Mouse (Mus musculus) erythroblast, embryonic 14.5 days (primary cell): ENCODE measurements around the gene Pde4d. TPM values are rescaled to one million over a fixed set of nuclear protein-coding genes. Genes with fewer than 3 reads are reported as not detected.

Source experiments
- H3K27me3 ChIP-seq: 2 replicates; pipeline ENCODE4 v1.6.1; 2012; ENCODE audit warnings: inconsistent platforms; ENCODE audit not compliant: control insufficient read depth
- H3K36me3 ChIP-seq: 2 replicates; pipeline ENCODE4 v1.6.1; 2012; ENCODE audit warnings: mild to moderate bottlenecking, inconsistent platforms; ENCODE audit not compliant: control insufficient read depth
- H3K4me1 ChIP-seq: 2 replicates; pipeline ENCODE4 v1.6.1; 2012; ENCODE audit warnings: inconsistent platforms; ENCODE audit not compliant: control insufficient read depth
- H3K4me3 ChIP-seq: replicated peaks from 2 replicates; pipeline ENCODE3; 2012; ENCODE audit warnings: moderate library complexity, mild to moderate bottlenecking, inconsistent platforms
- H3K9me3 ChIP-seq: 2 replicates; pipeline ENCODE4 v1.6.1; 2012; ENCODE audit warnings: low read length, inconsistent platforms, mixed read lengths; ENCODE audit not compliant: control insufficient read depth
- GATA1 ChIP-seq: IDR thresholded peaks from 2 replicates; pipeline ENCODE4 v1.6.1; 2012; ENCODE audit warnings: low read length, inconsistent platforms, mixed read lengths
- TAL1 ChIP-seq: IDR thresholded peaks from 3 replicates; pipeline ENCODE4 v1.6.1; 2012; ENCODE audit warnings: low read length, inconsistent platforms, mixed read lengths
- polyA plus RNA-seq: library from polyadenylated mRNA; stranded (reverse); fragments of >175 nt; gene quantifications from 2 replicates; pipeline ENCODE4 v1.2.3, GENCODE M21; 2012

Gene Pde4d
- 0.18 and 0.23 TPM in 2 replicates for polyA plus RNA-seq

DNA sequence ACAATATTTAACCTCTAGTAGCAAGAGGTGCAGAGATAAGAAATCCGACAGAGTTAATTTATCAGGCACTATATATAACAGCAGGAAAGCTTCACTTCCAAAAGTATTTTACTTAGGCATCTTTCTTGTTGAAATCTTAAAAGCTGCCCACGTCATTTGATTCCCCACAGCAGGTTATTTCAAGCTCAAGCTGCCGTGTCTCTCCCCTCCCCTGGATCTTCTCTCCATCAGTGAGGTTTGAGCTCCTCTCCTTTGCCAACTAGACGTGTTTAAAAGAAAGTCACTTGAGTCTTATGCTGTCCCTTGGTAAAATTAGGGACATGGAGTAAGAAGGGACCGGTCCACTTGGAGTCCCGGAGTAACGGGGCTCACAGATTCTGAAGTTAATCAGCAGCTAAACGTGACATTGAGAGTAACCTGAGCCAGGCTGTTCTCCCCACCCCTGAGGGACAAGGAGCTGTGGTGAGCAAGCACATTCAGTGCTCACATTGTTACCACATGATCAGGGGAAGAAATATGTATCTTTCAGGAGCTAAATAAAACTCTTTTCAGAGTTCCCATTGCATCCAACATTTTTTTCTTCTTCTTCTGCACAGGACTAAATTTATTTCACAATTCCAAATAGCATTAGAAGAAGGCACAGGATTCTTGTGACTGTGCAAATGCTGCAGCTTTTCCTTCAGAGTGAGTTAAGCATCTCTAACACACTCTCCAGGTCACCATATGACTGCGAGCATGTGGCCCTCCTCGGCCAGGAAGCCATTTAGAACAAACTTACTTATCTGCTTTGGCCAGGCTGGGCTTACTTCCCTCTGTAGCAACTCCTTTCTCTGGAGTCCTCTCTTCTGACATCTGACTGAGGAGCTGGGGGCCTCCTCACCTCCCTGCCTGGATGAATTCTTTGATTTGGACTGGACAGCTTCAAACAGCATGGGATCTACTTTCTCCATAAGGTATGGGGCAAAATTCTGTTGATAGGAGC, at the start of gene Pde4d:
TSS of gene Pde4d (plus strand) at position 833 of the 982 bp plus-strand sequence.
- no peaks in the 10 kb centered on the region for H3K27me3 ChIP-seq
- no peaks in the 10 kb centered on the region for H3K36me3 ChIP-seq
- no peaks in the 10 kb centered on the region for H3K9me3 ChIP-seq
- no peak within 1 kb of the TSS for H3K4me3 ChIP-seq
- no peaks in the 10 kb centered on the region; the same call in 1 of the 2 replicates for H3K4me1 ChIP-seq
- TF ChIP-seq TAL1 (no peak), GATA1 (no peak)

DNA sequence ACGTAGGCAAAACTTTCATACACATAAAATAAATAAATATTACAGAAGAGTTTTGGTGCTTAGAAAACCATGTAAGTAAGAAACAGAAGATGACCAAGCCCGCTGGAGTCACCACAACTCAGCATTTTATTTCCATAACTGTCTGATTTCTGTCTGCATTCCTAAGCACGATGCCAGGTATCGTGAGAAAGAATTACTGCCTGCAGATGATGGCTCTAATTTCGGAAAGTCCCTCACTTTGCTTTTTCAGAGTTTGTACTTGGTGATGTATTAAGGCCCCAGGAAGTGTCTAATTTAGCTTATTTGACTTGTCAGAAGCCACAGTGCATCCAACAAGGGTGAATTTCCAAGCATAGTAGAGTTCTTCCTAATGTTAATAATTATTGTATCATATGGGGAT, 46.6 kb upstream of the Pde4d start:
- Histone ChIP-seq H3K4me1 (no peaks in the 10 kb centered on the region), H3K4me3 (no peak overlapping the region), H3K36me3 (peaks cover 3% of the 10 kb centered on the region; the same call in 1 of the 2 replicates), H3K27me3 (no peaks in the 10 kb centered on the region), H3K9me3 (no peaks in the 10 kb centered on the region)
- TF ChIP-seq TAL1 (no peak), GATA1 (no peak)

DNA sequence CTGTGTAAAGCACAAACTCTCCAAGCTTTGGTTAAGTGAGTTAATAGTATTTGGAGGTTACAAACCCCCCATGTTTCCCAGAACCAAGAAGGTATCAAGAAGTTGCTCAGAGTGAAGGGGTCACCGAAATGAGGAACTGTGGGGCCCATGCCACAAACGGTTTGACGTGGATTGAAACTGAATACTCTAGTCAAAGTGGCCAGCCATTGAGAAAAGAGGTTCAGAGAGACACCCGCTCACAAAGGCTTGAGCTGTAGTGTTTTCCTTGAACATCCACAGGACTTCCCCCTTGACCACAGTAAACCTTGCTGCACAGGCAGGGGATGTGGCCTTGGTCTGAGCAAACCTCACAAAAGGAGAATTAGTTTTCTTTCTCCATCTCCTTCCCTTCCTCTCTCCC, 45.4 kb upstream of the Pde4d start:
- Histone ChIP-seq H3K27me3 (no peaks in the 10 kb centered on the region), H3K36me3 (peaks cover 3% of the 10 kb centered on the region; the same call in 1 of the 2 replicates), H3K4me3 (no peak overlapping the region), H3K4me1 (no peaks in the 10 kb centered on the region), H3K9me3 (peaks cover 4% of the 10 kb centered on the region; the same call in 1 of the 2 replicates)
- no peak for TF ChIP-seq GATA1
- TF ChIP-seq TAL1, result no peak

DNA sequence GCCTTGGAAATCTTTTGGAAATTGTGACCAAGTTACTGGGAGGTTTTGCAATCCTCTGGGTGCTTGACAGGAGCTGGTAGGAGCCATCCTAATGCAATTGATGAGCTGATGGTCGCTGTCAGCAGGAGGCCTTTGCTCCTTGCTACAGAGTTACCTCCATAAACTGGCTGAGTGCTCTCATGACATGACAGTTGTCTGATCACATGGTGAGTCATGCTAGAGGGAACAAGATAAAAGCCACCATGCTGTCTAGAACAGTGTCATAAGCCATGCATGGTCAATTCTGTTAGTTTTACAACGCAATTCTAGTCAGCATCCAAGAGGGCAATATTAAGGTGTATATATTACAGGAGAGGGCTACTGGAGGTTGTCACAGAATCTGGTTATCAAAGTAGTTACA, 34.3 kb upstream of the Pde4d start:
- TF ChIP-seq TAL1 (no peak), GATA1 (no peak)
- Histone ChIP-seq H3K4me3 (no peak overlapping the region), H3K27me3 (no peaks in the 10 kb centered on the region), H3K4me1 (peaks cover 5% of the 10 kb centered on the region), H3K36me3 (no peaks in the 10 kb centered on the region), H3K9me3 (no peaks in the 10 kb centered on the region)

DNA sequence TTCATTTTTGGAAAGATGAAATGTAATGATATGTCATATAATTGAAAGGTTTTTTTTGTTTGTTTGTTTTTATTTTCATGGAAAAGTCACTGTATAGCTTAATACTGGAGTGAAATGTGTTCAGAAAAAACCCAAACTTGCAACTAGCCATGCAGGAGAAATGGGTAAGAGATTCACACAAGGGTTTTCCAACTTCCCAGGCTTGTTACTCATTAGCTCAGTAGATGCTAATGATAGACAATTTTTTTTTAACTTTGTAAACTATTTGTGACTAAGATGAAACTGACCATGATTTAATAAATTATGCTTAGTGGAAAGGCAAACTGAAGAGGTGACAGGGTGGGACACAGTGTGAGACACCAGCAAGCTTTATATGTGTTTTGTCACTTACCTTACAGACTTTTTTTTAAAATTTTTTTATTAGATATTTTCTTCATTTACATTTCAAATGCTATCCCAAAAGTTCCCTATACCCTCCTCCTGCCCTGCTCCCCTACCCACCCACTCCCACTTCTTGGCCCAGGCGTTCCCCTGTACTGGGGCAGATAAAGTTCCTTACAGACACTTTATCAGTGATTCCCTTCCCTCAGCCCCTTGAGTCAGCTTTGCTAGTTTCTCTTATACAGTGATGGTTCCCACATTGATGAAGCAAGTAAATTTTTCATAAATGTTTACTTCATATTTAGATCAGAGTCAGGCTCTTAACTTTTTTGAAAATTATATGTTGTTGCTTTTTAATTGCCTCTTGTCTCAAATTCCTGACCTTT, 30.8 kb upstream of the Pde4d start:
- TF ChIP-seq TAL1 (no peak), GATA1 (no peak)
- Histone ChIP-seq H3K36me3 (no peaks in the 10 kb centered on the region), H3K9me3 (no peaks in the 10 kb centered on the region), H3K27me3 (no peaks in the 10 kb centered on the region), H3K4me3 (no peak overlapping the region), H3K4me1 (peaks cover 5% of the 10 kb centered on the region)

DNA sequence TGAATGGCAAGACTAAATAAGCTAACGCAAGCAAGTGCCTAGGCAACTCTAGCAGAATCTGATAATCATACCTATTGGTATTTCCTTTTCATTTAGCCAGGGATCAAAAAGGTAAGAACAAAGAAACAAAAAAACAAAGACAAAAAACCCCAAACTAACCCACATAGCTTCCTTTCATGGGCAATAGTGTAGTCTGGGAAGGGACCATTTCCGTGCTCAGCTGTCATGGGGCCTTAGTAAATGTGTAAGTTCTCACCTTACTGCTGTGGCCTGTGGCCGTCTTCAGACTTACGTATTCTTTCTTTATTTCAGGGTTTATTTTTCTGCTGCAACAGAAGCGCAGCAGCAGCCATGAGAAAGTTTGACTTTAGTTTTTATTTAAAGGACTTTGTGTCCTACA, 23.4 kb upstream of the Pde4d start:
- H3K9me3 ChIP-seq, result no peaks in the 10 kb centered on the region
- H3K4me1 ChIP-seq, result no peaks in the 10 kb centered on the region
- H3K27me3 ChIP-seq, result no peaks in the 10 kb centered on the region
- no peaks in the 10 kb centered on the region for H3K36me3 ChIP-seq
- TF ChIP-seq GATA1 (no peak), TAL1 (no peak)
- no peak overlapping the region for H3K4me3 ChIP-seq

DNA sequence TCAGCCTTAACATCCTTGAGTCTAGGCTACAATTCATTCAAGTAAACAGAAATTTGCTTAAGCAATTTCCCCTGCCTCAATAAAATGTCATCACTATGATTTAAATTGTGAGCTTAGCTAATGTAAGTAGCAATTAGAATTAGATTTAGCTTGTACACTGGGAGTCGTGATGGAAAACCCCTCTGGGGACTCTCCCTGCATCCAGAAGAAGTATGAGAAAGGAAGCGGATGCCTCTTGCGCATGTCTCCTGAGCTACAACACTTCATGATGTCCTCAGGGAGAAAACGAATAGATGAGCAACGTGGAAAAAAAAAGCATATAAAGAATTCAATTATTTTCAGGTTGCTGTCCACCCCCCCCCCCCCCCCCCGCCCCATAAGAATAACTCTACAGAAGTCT, 20.9 kb upstream of the Pde4d start:
- Histone ChIP-seq H3K9me3 (no peaks in the 10 kb centered on the region), H3K4me3 (no peak overlapping the region), H3K27me3 (no peaks in the 10 kb centered on the region), H3K4me1 (no peaks in the 10 kb centered on the region), H3K36me3 (no peaks in the 10 kb centered on the region)
- TF ChIP-seq TAL1 (no peak), GATA1 (no peak)

DNA sequence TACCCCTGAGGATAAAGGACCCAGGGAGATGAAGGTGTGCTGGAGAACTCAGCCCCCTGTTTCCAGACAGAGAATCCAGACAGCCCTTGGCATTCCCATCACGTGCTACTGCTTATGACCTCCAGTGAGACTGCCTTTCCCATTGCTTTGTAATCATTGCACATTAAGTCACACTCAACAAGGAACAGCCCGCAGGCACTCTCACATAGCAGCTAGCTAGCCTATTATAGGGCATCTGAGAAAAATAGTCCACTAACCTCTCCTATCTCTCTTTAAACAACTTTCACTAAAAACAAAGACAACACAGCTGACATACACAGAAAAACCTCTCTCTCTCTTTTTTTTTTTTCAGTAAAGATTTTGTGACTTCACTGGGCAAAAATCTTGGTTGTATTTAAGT, 20.1 kb upstream of the Pde4d start:
- TF ChIP-seq TAL1, result no peak
- Histone ChIP-seq H3K4me3 (no peak overlapping the region), H3K27me3 (no peaks in the 10 kb centered on the region), H3K9me3 (no peaks in the 10 kb centered on the region), H3K36me3 (no peaks in the 10 kb centered on the region), H3K4me1 (no peaks in the 10 kb centered on the region)

DNA sequence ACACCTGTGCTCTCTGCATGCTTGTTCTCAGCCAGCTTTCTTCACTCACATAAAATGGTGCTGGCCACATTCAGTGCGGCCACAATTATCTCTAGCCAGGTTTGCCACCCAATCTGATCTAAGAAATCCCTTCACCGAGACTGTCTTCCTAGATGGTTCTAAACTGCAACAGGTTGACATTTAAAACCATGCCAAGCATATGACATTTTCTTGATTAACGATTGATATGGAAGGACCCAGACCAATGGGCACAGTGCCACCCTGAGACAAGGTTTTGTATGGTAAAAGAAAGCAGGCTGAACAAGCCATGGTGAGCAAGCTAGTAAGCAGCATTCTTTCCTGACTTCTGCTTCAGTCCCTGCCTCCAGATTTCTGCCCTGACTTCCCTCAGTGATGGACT, 18.0 kb upstream of the Pde4d start:
- no peak overlapping the region for H3K4me3 ChIP-seq
- H3K9me3 ChIP-seq, result no peaks in the 10 kb centered on the region
- TF ChIP-seq TAL1, result no peak
- no peak for TF ChIP-seq GATA1
- H3K36me3 ChIP-seq, result no peaks in the 10 kb centered on the region
- no peaks in the 10 kb centered on the region for H3K4me1 ChIP-seq
- no peaks in the 10 kb centered on the region for H3K27me3 ChIP-seq
